Mouse (Mus musculus) limb, embryonic 14.5 days (tissue): ENCODE measurements around the gene Rtn4rl1. TPM values are rescaled to one million over a fixed set of nuclear protein-coding genes. Genes with fewer than 3 reads are reported as not detected.

Source experiments
- ATAC-seq: fragments of 200-750 bp; cut with Nextera tagmentation; 2 replicates; pipeline ENCODE4 v1.8.0; 2017; ENCODE audit warnings: low read depth, moderate number of reproducible peaks, moderate TSS enrichment; ENCODE audit not compliant: low FRiP score
- DNase-seq: peaks from one replicate; pipeline ENCODE4 v3.0.0-alpha.2; 2015; ENCODE audit warnings: low spot score
- H3K27ac ChIP-seq: fragments of 300-500 bp; sonication (generic); replicated peaks from 2 replicates; pipeline ENCODE4 v1.5.1; 2014; ENCODE audit warnings: low read depth, mild to moderate bottlenecking, low read length, moderate library complexity, mixed read lengths
- H3K27me3 ChIP-seq: fragments of 300-500 bp; sonication (generic); 2 replicates; pipeline ENCODE4 v1.6.1; 2014; ENCODE audit warnings: low read length, mixed read lengths; ENCODE audit not compliant: control insufficient read depth, insufficient read depth
- H3K36me3 ChIP-seq: fragments of 300-500 bp; sonication (generic); 2 replicates; pipeline ENCODE4 v1.6.1; 2014; ENCODE audit warnings: mild to moderate bottlenecking, low read length, moderate library complexity, mixed read lengths; ENCODE audit not compliant: control insufficient read depth, insufficient read depth
- H3K4me1 ChIP-seq: fragments of 300-500 bp; sonication (generic); 2 replicates; pipeline ENCODE4 v1.6.1; 2014; ENCODE audit warnings: antibody characterized with exemption, low read length, mixed read lengths; ENCODE audit not compliant: control insufficient read depth, insufficient read depth
- H3K4me2 ChIP-seq: fragments of 300-500 bp; sonication (generic); replicated peaks from 2 replicates; pipeline ENCODE4 v1.6.1; 2014; ENCODE audit warnings: low read depth, mild to moderate bottlenecking, low read length, moderate library complexity; ENCODE audit not compliant: severe bottlenecking
- H3K4me3 ChIP-seq: fragments of 300-500 bp; sonication (generic); replicated peaks from 2 replicates; pipeline ENCODE4 v1.5.1; 2014; ENCODE audit warnings: low read length
- H3K9ac ChIP-seq: fragments of 300-500 bp; sonication (generic); 2 replicates; pipeline ENCODE4 v1.6.1; 2014; ENCODE audit warnings: mild to moderate bottlenecking, low read depth, low read length, moderate library complexity; ENCODE audit not compliant: severe bottlenecking
- H3K9me3 ChIP-seq: fragments of 300-500 bp; sonication (generic); 2 replicates; pipeline ENCODE4 v1.6.1; 2016; ENCODE audit warnings: low read length; ENCODE audit not compliant: control insufficient read depth
- POLR2A ChIP-seq: fragments of 200-500 bp; IDR thresholded peaks from 2 replicates; pipeline ENCODE4 v1.8.0; 2012; ENCODE audit warnings: inconsistent platforms, mild to moderate bottlenecking, moderate library complexity, borderline replicate concordance; ENCODE audit not compliant: insufficient read depth, insufficient read length; ENCODE audit errors: extremely low read depth
- WGBS: fragments of 180-500 bp; shearing (Covaris S2); extraction: QIAGEN DNeasy Blood & Tissue Kit; methylation state at CpG from one replicate; pipeline ENCODE4 v1.1.7; 2014; 5-methylcytosine and 5-hydroxymethylcytosine counted together
- polyA plus RNA-seq, 2 experiments: library from polyadenylated mRNA; depleted of rRNA in 1 of 2; stranded (reverse) in 1 of 2; unstranded in 1 of 2; fragments of >200 nt; fragmentation: Nextera tagmentation in 1 of 2; extraction: Ambion mirVana in 1 of 2; gene quantifications; 2 replicates each; pipeline versions ENCODE4 v1.2.1 to v1.2.3; 2012 to 2014

Rtn4rl1 gene
- polyA plus RNA-seq, 2 experiments: 3.4 to 4.4 TPM

- DNase-seq: peak; percentile 91
- Histone ChIP-seq H3K27ac (peak within 1 kb of the TSS; percentile 79), H3K9ac (peak within 1 kb of the TSS; percentile 78), H3K36me3 (peaks cover 49% of the 10 kb centered on the region), H3K9me3 (no peaks in the 10 kb centered on the region), H3K4me2 (peak within 1 kb of the TSS; percentile 84), H3K4me1 (peaks cover 9% of the 10 kb centered on the region), H3K27me3 (peaks cover under 1% of the 10 kb centered on the region; the same call in 1 of the 2 replicates), H3K4me3 (peak within 1 kb of the TSS; percentile 79)
- 0% methylated on average over 31 of the region's 33 CpGs for WGBS
- peak; percentile 70; the same call in 1 of the 2 replicates for TF ChIP-seq POLR2A
- peak; percentile 96 for ATAC-seq
Measured at GRCm38 (mm10) chr11:75178672-75179208, 14.8 kb upstream of the Rtn4rl1 start, which contains the start of gene Ovca2. Gene Ovca2 (minus strand): TSS chr11:75178835.

DNA sequence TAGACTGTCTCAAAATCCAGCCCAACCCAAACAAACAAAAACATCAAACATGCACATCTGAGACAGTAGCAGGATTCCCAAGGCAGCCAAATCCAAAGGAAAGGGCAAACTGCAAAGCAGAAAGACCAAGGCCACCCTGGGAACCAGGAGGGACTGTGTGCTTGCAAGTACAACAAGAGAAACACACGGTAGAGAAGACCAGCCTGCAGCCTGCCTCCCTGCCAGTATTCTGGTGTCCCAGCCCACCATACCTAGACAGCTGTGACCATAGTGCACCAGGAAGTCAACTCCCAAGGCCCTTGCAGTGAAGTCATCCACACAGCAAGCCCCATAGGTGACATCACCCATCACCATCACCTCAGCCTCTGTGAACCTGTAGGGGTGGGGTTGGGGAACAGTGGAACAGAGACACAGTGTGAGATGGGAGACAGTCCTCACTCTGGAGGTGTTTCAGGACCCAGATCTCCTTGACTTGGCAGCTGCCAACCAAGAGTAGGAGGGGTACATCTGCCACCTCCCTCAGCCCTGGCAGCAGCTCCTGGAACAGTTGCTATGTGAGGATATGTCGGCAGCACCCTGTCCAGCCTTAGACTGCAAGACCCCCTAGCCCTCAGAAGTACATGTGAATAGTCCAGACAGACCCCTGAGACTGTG, 9.5 kb upstream of the Rtn4rl1 start:
- Histone ChIP-seq H3K9me3 (no peaks in the 10 kb centered on the region), H3K27me3 (no peaks in the 10 kb centered on the region), H3K4me1 (no peaks in the 10 kb centered on the region), H3K4me3 (no peak overlapping the region), H3K27ac (no peak overlapping the region), H3K36me3 (peaks cover 46% of the 10 kb centered on the region), H3K9ac (no peak overlapping the region), H3K4me2 (no peak overlapping the region)
- DNase-seq: no peak
- no peak for TF ChIP-seq POLR2A
- 71% methylated on average over 2 of the region's 2 CpGs for WGBS
- ATAC-seq: no peak

GRCm38 (mm10) chr11:75184573-75184972, 9.0 kb upstream of the Rtn4rl1 start:
- peaks cover 5% of the 10 kb centered on the region; the same call in 1 of the 2 replicates for H3K4me1 ChIP-seq
- H3K9ac ChIP-seq: no peak overlapping the region
- no peak overlapping the region for H3K27ac ChIP-seq
- no peaks in the 10 kb centered on the region for H3K27me3 ChIP-seq
- no peak overlapping the region for H3K4me2 ChIP-seq
- ATAC-seq: no peak
- no peak for TF ChIP-seq POLR2A
- peaks cover 46% of the 10 kb centered on the region for H3K36me3 ChIP-seq
- no peak for DNase-seq
- WGBS: 88% methylated on average over 5 of the region's 5 CpGs
- H3K9me3 ChIP-seq: no peaks in the 10 kb centered on the region
- no peak overlapping the region for H3K4me3 ChIP-seq

DNA sequence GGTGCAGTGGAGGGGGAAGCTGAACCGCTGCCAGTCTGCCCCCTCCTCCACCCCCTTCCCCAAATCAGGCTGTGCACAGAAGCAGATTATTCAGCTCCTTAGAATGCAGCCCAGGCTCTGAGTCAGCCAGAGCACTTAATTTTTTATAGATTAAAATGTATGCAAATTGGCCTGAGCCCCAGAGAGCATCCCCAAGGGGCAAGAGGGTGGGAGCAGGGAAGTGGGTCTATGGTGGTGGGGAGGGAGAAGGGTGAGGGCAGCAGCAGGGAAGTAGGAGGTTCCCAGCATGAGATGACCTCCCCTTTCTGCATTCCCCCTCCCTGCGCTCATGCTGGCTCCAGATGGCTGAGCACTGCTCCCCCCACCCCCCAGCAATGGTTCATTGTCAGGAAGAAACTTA, 8.6 kb upstream of the Rtn4rl1 start:
- DNase-seq: no peak
- TF ChIP-seq POLR2A: no peak
- WGBS: 88% methylated on average over 1 of the region's 2 CpGs
- Histone ChIP-seq H3K9me3 (no peaks in the 10 kb centered on the region), H3K36me3 (peaks cover 46% of the 10 kb centered on the region), H3K4me1 (peaks cover 6% of the 10 kb centered on the region; the same call in 1 of the 2 replicates), H3K27ac (no peak overlapping the region), H3K4me2 (no peak overlapping the region), H3K27me3 (no peaks in the 10 kb centered on the region), H3K4me3 (no peak overlapping the region), H3K9ac (no peak overlapping the region)
- ATAC-seq: no peak

GRCm38 (mm10) chr11:75189713-75190370, 3.7 kb upstream of the Rtn4rl1 start:
- H3K4me1 ChIP-seq: peaks cover 16% of the 10 kb centered on the region
- TF ChIP-seq POLR2A: no peak
- peak overlapping the region; percentile 70 for H3K9ac ChIP-seq
- H3K9me3 ChIP-seq: no peaks in the 10 kb centered on the region
- H3K4me3 ChIP-seq: peak overlapping the region; percentile 91
- 0 out of 2 replicates have a peak, but pooled peaks cover 4% of the 10 kb centered on the region for H3K36me3 ChIP-seq
- peaks cover 28% of the 10 kb centered on the region for H3K27me3 ChIP-seq
- DNase-seq (no peak), ATAC-seq (0 out of 2 replicates have a peak, but pooled peaks have one; percentile 1)
- WGBS: 0% methylated on average over 22 of the region's 22 CpGs
- H3K4me2 ChIP-seq: peak overlapping the region; percentile 84
- H3K27ac ChIP-seq: no peak overlapping the region
